Mouse (Mus musculus): ENCODE data around the gene Zfp938. TPM values are rescaled to one million over a fixed set of nuclear protein-coding genes. Genes with fewer than 3 reads are reported as not detected.

Zfp938 gene
- 0.19 TPM in 1 of 2 replicates, not detected in the other for polyA plus RNA-seq (2012; rRNA removed; ENCODE audit: low replicate concordance)

DNA sequence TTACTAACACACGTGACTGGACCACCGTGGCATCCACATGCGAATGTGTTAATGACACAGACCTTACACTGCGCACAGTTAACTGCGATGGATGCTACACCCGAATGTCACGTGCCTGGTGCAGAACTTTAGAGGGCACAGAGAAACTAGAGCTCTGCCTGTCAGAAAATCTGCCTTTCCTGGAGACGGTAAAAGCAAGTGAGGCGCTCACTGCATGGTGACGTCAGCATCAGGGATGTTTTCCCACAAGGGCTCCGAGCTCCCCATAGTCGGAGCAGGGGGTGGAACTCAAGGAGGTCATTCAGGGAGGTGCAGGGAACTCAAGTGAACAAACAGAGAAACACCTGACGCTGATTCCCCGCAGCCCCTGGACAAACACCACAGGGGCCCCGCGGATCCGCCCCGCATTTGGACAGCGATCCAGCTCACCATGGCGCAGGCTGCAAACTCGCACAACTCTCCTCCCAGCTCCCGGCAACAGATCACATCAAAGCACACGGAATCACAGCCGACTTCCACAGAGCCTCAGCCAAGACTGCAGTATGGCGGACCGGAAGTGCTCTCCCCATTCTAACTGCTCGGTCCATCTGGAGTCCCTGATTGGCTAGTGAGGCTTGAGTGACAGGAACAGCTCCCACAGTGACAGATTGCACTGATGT is at the start of gene Zfp938:
Gene Zfp938, minus strand, starts transcription at position 539 of the 659 bp plus-strand sequence.

Other genes starting within 250 kb of the Zfp938 start
- gene Zfp873, start 193.2 kb downstream of the Zfp938 start, polyA plus RNA-seq (2012; rRNA removed; ENCODE audit: low replicate concordance), result 0.16 and 0.47 TPM in 2 replicates
- not detected in 2 replicates for gene BC024063, start 157.9 kb downstream of the Zfp938 start, polyA plus RNA-seq (2012; rRNA removed; ENCODE audit: low replicate concordance)
- 0.05 TPM in 2 replicates for gene AU041133, start 113.3 kb downstream of the Zfp938 start, polyA plus RNA-seq (2012; rRNA removed; ENCODE audit: low replicate concordance)
- gene 4932415D10Rik, start 75.3 kb upstream of the Zfp938 start, polyA plus RNA-seq (2012; rRNA removed; ENCODE audit: low replicate concordance), result not detected in 2 replicates
- 0.15 TPM in 1 of 2 replicates, not detected in the other for gene Gm4924, start 113.0 kb upstream of the Zfp938 start, polyA plus RNA-seq (2012; rRNA removed; ENCODE audit: low replicate concordance)

All from duodenum, adult 2 months (tissue).